Comparison of ENCODE assay signal across 8 mouse cellular contexts in the genomic region with DNA sequence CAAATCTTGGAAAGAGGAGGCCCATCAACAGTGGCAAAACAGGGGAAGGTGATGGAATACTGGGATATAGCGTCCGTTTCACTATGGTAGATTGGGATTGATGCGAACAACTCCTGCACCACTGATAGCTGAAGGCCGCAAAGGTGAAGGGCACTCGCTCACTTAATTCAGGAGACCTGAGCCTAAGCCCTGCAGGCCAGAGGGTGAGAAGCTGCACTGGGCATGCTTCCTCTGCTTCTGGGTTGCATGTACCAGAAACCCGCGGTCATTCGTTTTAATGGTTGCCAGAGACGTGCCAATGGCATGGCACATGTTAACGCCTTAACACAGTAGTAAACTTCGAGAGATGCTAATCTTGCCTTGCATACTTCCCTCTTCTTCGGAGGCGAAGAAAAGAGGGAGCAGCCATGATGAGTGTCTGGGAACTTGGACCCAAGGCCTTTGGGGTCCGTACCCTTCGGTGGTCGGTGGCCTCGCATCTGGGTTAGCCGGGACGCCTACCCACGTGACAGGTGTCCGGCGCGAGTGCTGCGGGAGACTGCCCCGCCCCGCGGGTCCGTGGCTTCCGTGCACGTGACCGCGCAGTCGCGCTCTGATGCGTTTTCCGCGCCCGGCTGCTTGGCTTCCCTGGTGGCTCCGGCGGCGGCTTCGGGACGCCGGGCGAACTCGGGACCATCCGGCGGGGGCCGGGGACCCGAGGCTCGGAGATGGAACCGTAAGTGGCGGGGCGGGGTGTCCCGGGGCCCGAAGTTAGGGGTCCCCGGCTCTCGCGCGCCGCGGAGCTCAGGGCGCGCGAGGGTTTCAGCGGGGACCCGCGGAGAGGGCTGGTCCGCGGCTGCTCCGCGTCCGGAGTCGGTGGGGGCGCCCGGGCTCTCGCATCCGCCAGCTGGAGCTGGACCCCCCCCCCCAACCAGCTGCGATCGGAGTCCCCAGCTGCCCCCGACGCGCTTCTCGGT. TPM values are rescaled to one million over a fixed set of nuclear protein-coding genes. Genes with fewer than 3 reads are reported as not detected.
DNase-seq lines count a peak whose midpoint lies in the region; ATAC-seq and TF ChIP-seq lines count a peak whose summit lies in the region.
"Not testable (repeated sequence)": the region's sequence is repeated elsewhere in the genome, so short reads cannot be mapped to it uniquely, and the experiment has no call there.

No protein-coding gene starts in this region.

- peak overlapping the region; percentile 50 for H3K4me3 ChIP-seq in hindbrain, embryonic 15.5 days
- peak overlapping the region; percentile 57 for H3K4me3 ChIP-seq in left cerebral cortex, adult 2 months
- peak overlapping the region; percentile 62 for H3K4me3 ChIP-seq in olfactory bulb, adult 2 months (ENCODE audit: insufficient read depth, low read depth, low read length)

- H3K4me2 ChIP-seq in hindbrain, embryonic 15.5 days, result peak overlapping the region; percentile 72

- 4% methylated on average over 39 of the region's 84 CpGs for whole genome bisulfite sequencing in hindbrain, embryonic 15.5 days
- under 1% methylated on average over 65 of the region's 84 CpGs for WGBS in olfactory bulb, adult 2 months

- peak; percentile 74 for ATAC-seq in hindbrain, embryonic 15.5 days (ENCODE audit: low FRiP score, low read depth)

- not testable (repeated sequence) for TF ChIP-seq POLR2A in olfactory bulb, adult 2 months (IDR thresholded peaks at IDR 0.05; ENCODE audit: insufficient read depth, low read depth, low read length)

- peak overlapping the region; percentile 42; the same call in 1 of the 2 replicates for H3K9ac ChIP-seq in hindbrain, embryonic 15.5 days

- peak overlapping the region; percentile 20; the same call in 1 of the 2 replicates for H3K27ac ChIP-seq in hindbrain, embryonic 15.5 days (replicated peaks)
- H3K27ac ChIP-seq in left cerebral cortex, adult 2 months; olfactory bulb, adult 2 months (ENCODE audit: insufficient read depth, low read depth, low read length): not testable (repeated sequence)

- H3K36me3 ChIP-seq in hindbrain, embryonic 15.5 days, result not testable (repeated sequence)

- not testable (repeated sequence) for TF ChIP-seq CTCF in left cerebral cortex, adult 2 months (IDR thresholded peaks at IDR 0.05); olfactory bulb, adult 2 months (IDR thresholded peaks at IDR 0.05; ENCODE audit: insufficient read depth, low read depth, low read length)

- not testable (repeated sequence) for H3K4me1 ChIP-seq in hindbrain, embryonic 15.5 days (replicated peaks); olfactory bulb, adult 2 months (ENCODE audit: control insufficient read depth, insufficient read depth, low read length)

- not testable (repeated sequence) for H3K27me3 ChIP-seq in hindbrain, embryonic 15.5 days

- intact Hi-C loops in left cerebral cortex, adult 2 months (cut with DNase I), result not testable (repeated sequence)

- DNase-seq in adrenal gland, adult (ENCODE audit: inconsistent age in 2 of 2, low spot score in 1 of 2), result peak; percentile 50 to 86
- DNase-seq in embryo, embryonic 10.5 days (ENCODE audit: low spot score), result peak; percentile 48
- DNase-seq in heart, adult 11 months, result peak; percentile 97
- peak; percentile 16 to 18 for DNase-seq in left cerebral cortex, adult 2 months (ENCODE audit: extremely low spot score in 1 of 2, low spot score in 2 of 2)
- peak; percentile 16 for DNase-seq in lung, postnatal 36 days
- DNase-seq in urinary bladder, postnatal 14 days (ENCODE audit: low spot score), result peak; percentile 6

- not testable (repeated sequence) for H3K9me3 ChIP-seq in hindbrain, embryonic 15.5 days

RNA-seq across cellular contexts. Expression of a gene that starts 13.5 kb away (rescaled TPM):
- polyA plus RNA-seq in hindbrain, embryonic 15.5 days (2015; fragmentation: Nextera tagmentation; extraction: Ambion mirVana), result 53.2 and 58.4 TPM in 2 replicates
- total RNA-seq in left cerebral cortex, adult 2 months (2021), result 10 to 100 TPM; 62.8 to 63.6 TPM
- polyA plus RNA-seq in olfactory bulb, adult 2 months (2012; ENCODE audit: insufficient read depth, insufficient read length, low replicate concordance, missing spikeins), result 212 TPM in 1 of 2 replicates, not detected in the other

RNA-seq across cellular contexts. Expression of a gene that starts 47.1 kb away (rescaled TPM):
- 50.2 and 52.7 TPM in 2 replicates for polyA plus RNA-seq in hindbrain, embryonic 15.5 days (2015; fragmentation: Nextera tagmentation; extraction: Ambion mirVana)
- 10 to 100 TPM; 12.2 to 17.0 TPM for total RNA-seq in left cerebral cortex, adult 2 months (2021)
- polyA plus RNA-seq in olfactory bulb, adult 2 months (2012; ENCODE audit: insufficient read depth, insufficient read length, low replicate concordance, missing spikeins), result not detected in 2 replicates

Comparison
In these comparisons a context has a peak if more than half of its experiments do, and no peak if none do; other contexts are left out.
1. DNase-seq: peak in every context shown above with its lines; median percentile 97 in heart, adult 11 months; 68 in adrenal gland, adult; 48 in embryo, embryonic 10.5 days; 17 in left cerebral cortex, adult 2 months; 16 in lung, postnatal 36 days; 6 in urinary bladder, postnatal 14 days.